Mouse (Mus musculus): Measurements from ENCODE around the gene Pstpip1. TPM values are rescaled to one million over a fixed set of nuclear protein-coding genes. Genes with fewer than 3 reads are reported as not detected.

Gene Pstpip1
- polyA plus RNA-seq, 1 experiment from 2014 or later = 1.0 TPM

DNA sequence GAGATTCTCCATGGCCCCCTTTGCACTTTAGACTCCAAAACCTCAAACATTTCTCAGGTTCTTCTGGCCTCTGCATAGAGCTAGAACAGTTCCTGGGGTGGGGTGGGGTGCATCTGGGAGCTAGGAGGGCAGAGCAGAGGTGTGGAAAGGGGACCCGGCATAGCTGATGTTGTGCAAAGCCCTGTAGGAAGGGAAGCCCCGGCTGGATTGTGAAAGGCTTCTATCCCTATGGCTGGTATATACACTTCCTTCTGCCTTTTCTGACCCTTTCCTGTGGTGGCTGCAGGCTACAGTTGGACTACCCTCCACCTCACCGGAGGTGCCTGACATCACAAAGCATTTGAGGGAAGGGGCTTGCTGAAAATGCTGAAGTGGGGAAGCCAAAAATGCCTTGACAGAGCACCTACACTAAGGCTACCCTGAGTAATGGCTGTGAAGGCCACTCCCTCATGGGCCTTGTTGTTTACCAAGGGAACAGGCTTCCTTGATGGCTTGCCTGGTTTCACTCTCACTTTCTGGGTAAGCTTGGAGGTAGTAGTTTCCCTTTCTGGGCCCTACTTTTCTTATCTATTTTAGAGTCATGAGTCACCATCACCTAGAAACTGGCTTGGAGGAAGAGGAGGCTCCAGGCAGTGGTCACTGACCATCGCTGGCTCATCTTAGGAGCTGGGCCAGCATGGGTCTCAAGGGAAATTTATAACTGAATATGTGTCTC lies 8.0 kb downstream of the Pstpip1 start:
- Histone ChIP-seq H3K4me2 (ENCODE audit: low read length) (no peak overlapping the region), H3K9ac (replicated peaks; ENCODE audit: low read length) (no peak overlapping the region), H3K36me3 (ENCODE audit: control insufficient read depth, insufficient read depth, low read length) (no peaks in the 10 kb centered on the region), H3K4me1 (ENCODE audit: control insufficient read depth, insufficient read depth, low read length) (no peaks in the 10 kb centered on the region), H3K27ac (replicated peaks; ENCODE audit: low read depth, low read length) (no peak overlapping the region), H3K4me3 (replicated peaks; ENCODE audit: low read depth, low read length) (no peak overlapping the region), H3K27me3 (ENCODE audit: control insufficient read depth, insufficient read depth, low read length) (no peaks in the 10 kb centered on the region), H3K9me3 (ENCODE audit: control insufficient read depth, low read length) (no peaks in the 10 kb centered on the region)
- WGBS = 91% methylated on average over 4 of the region's 4 CpGs
- DNase-seq (no peak), ATAC-seq (ENCODE audit: low FRiP score, low TSS enrichment) (no peak)

DNA sequence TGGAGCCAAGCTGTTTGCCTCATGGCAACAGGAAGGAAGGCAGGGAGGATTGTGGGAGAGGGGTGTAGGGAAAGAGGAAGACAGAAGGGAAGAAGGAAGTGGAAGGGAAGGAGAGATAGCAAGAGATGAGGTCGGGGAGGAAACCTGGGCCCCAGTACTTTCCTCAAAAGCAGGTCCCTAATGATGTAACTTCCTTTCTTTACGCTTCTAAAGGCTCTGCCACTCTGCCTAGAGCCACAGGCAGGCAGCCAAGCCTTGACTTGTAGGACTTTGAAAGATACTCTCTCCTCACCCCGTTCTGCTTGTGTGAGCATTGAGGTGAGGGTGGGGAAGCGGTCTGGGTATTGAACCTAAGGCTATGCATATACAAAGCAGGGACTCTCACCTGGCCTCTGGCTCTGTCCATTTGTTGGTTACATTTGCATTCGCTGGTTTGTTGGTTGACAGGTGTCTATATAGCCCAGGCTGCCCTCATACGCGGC lies 10.3 kb downstream of the Pstpip1 start:
- Histone ChIP-seq H3K4me1 (ENCODE audit: control insufficient read depth, insufficient read depth, low read length) (no peaks in the 10 kb centered on the region), H3K36me3 (ENCODE audit: control insufficient read depth, insufficient read depth, low read length) (no peaks in the 10 kb centered on the region), H3K27me3 (ENCODE audit: control insufficient read depth, insufficient read depth, low read length) (no peaks in the 10 kb centered on the region), H3K9ac (replicated peaks; ENCODE audit: low read length) (no peak overlapping the region), H3K9me3 (ENCODE audit: control insufficient read depth, low read length) (no peaks in the 10 kb centered on the region), H3K27ac (replicated peaks; ENCODE audit: low read depth, low read length) (no peak overlapping the region), H3K4me3 (replicated peaks; ENCODE audit: low read depth, low read length) (no peak overlapping the region), H3K4me2 (ENCODE audit: low read length) (no peak overlapping the region)
- ATAC-seq (ENCODE audit: low FRiP score, low TSS enrichment) (no peak), DNase-seq (no peak)
- 93% methylated on average over 7 of the region's 7 CpGs for WGBS

DNA sequence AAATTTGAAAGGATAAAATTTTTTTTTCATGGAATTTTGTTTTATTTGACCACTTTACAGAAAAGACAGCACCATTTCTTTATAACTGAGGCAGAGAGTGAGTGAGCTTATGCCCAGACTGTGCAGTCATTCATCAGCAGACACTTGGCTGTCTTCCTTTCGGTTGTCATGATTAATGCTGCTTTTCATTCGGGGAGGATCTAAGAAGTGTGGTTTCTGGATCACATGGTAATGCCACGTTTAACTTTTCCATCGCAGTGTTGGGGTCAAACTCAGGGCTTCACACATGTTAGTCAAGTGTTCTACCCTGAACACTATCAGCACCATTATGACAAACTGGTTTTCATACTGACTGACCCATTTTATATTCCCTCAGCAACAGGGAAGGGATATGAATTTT lies 11.3 kb downstream of the Pstpip1 start:
- no peak overlapping the region for H3K4me3 ChIP-seq (replicated peaks; ENCODE audit: low read depth, low read length)
- no peak overlapping the region for H3K4me2 ChIP-seq (ENCODE audit: low read length)
- no peak overlapping the region for H3K27ac ChIP-seq (replicated peaks; ENCODE audit: low read depth, low read length)
- no peaks in the 10 kb centered on the region for H3K9me3 ChIP-seq (ENCODE audit: control insufficient read depth, low read length)
- H3K4me1 ChIP-seq (ENCODE audit: control insufficient read depth, insufficient read depth, low read length) = no peaks in the 10 kb centered on the region
- no peaks in the 10 kb centered on the region for H3K27me3 ChIP-seq (ENCODE audit: control insufficient read depth, insufficient read depth, low read length)
- H3K9ac ChIP-seq (replicated peaks; ENCODE audit: low read length) = no peak overlapping the region
- ATAC-seq (ENCODE audit: low FRiP score, low TSS enrichment) (no peak), DNase-seq (no peak)
- 61% methylated on average over 4 of the region's 4 CpGs for WGBS
- no peaks in the 10 kb centered on the region for H3K36me3 ChIP-seq (ENCODE audit: control insufficient read depth, insufficient read depth, low read length)

DNA sequence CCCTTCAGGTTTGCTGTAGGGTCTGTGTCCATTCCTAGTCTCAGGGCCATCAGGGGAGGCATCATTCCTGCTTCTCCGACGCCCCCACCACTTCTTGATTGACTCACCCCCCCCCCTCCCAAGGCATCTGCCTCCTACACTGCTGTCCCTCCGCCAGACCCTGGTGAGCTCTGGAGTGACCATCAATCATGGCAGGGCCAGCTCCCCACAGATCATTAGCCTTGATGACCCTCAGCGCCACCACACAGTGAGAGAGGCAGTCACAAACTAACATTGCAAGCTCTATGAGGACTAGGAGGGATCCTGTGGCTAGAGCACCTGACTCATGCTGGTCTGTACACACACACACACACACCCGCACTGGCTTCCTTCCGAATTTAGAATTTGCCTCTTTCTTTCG lies 15.2 kb downstream of the Pstpip1 start:
- Histone ChIP-seq H3K4me3 (replicated peaks; ENCODE audit: low read depth, low read length) (no peak overlapping the region), H3K4me2 (ENCODE audit: low read length) (no peak overlapping the region), H3K36me3 (ENCODE audit: control insufficient read depth, insufficient read depth, low read length) (no peaks in the 10 kb centered on the region), H3K27me3 (ENCODE audit: control insufficient read depth, insufficient read depth, low read length) (no peaks in the 10 kb centered on the region), H3K9ac (replicated peaks; ENCODE audit: low read length) (no peak overlapping the region), H3K4me1 (ENCODE audit: control insufficient read depth, insufficient read depth, low read length) (no peaks in the 10 kb centered on the region), H3K27ac (replicated peaks; ENCODE audit: low read depth, low read length) (no peak overlapping the region), H3K9me3 (ENCODE audit: control insufficient read depth, low read length) (no peaks in the 10 kb centered on the region)
- no peak for ATAC-seq (ENCODE audit: low FRiP score, low TSS enrichment)
- no peak for DNase-seq
- WGBS = 81% methylated on average over 7 of the region's 7 CpGs

GRCm38 (mm10) chr9:56106274-56107072 lies 16.7 kb downstream of the Pstpip1 start:
- 73% methylated on average over 6 of the region's 6 CpGs for WGBS
- DNase-seq (no peak), ATAC-seq (ENCODE audit: low FRiP score, low TSS enrichment) (no peak)
- Histone ChIP-seq H3K4me1 (ENCODE audit: control insufficient read depth, insufficient read depth, low read length) (no peaks in the 10 kb centered on the region), H3K9me3 (ENCODE audit: control insufficient read depth, low read length) (no peaks in the 10 kb centered on the region), H3K4me2 (ENCODE audit: low read length) (no peak overlapping the region), H3K36me3 (ENCODE audit: control insufficient read depth, insufficient read depth, low read length) (no peaks in the 10 kb centered on the region), H3K9ac (replicated peaks; ENCODE audit: low read length) (no peak overlapping the region), H3K27ac (replicated peaks; ENCODE audit: low read depth, low read length) (no peak overlapping the region), H3K27me3 (ENCODE audit: control insufficient read depth, insufficient read depth, low read length) (no peaks in the 10 kb centered on the region), H3K4me3 (replicated peaks; ENCODE audit: low read depth, low read length) (no peak overlapping the region)

- DNase-seq = no peak
- Histone ChIP-seq H3K4me3 (replicated peaks; ENCODE audit: low read depth, low read length) (no peak overlapping the region), H3K4me1 (ENCODE audit: control insufficient read depth, insufficient read depth, low read length) (no peaks in the 10 kb centered on the region), H3K27me3 (ENCODE audit: control insufficient read depth, insufficient read depth, low read length) (no peaks in the 10 kb centered on the region), H3K4me2 (ENCODE audit: low read length) (no peak overlapping the region), H3K9ac (replicated peaks; ENCODE audit: low read length) (no peak overlapping the region), H3K27ac (replicated peaks; ENCODE audit: low read depth, low read length) (no peak overlapping the region), H3K36me3 (ENCODE audit: control insufficient read depth, insufficient read depth, low read length) (no peaks in the 10 kb centered on the region), H3K9me3 (ENCODE audit: control insufficient read depth, low read length) (no peaks in the 10 kb centered on the region)
- 74% methylated on average over 6 of the region's 6 CpGs for WGBS
- ATAC-seq (ENCODE audit: low FRiP score, low TSS enrichment) = no peak
These were observed 17.8 kb downstream of the Pstpip1 start for GRCm38 (mm10) chr9:56107527-56107926.

GRCm38 (mm10) chr9:56108174-56108573 lies 18.4 kb downstream of the Pstpip1 start:
- Histone ChIP-seq H3K4me1 (ENCODE audit: control insufficient read depth, insufficient read depth, low read length) (no peaks in the 10 kb centered on the region), H3K36me3 (ENCODE audit: control insufficient read depth, insufficient read depth, low read length) (no peaks in the 10 kb centered on the region), H3K4me3 (replicated peaks; ENCODE audit: low read depth, low read length) (no peak overlapping the region), H3K9ac (replicated peaks; ENCODE audit: low read length) (no peak overlapping the region), H3K9me3 (ENCODE audit: control insufficient read depth, low read length) (no peaks in the 10 kb centered on the region), H3K4me2 (ENCODE audit: low read length) (no peak overlapping the region), H3K27me3 (ENCODE audit: control insufficient read depth, insufficient read depth, low read length) (no peaks in the 10 kb centered on the region), H3K27ac (replicated peaks; ENCODE audit: low read depth, low read length) (no peak overlapping the region)
- no peak for DNase-seq
- no peak for ATAC-seq (ENCODE audit: low FRiP score, low TSS enrichment)
- WGBS = 88% methylated on average over 5 of the region's 5 CpGs

- Histone ChIP-seq H3K4me2 (ENCODE audit: low read length) (no peak overlapping the region), H3K4me1 (ENCODE audit: control insufficient read depth, insufficient read depth, low read length) (peaks cover 7% of the 10 kb centered on the region; the same call in 1 of the 2 replicates), H3K9me3 (ENCODE audit: control insufficient read depth, low read length) (no peaks in the 10 kb centered on the region), H3K27me3 (ENCODE audit: control insufficient read depth, insufficient read depth, low read length) (no peaks in the 10 kb centered on the region), H3K27ac (replicated peaks; ENCODE audit: low read depth, low read length) (no peak overlapping the region), H3K4me3 (replicated peaks; ENCODE audit: low read depth, low read length) (no peak overlapping the region), H3K9ac (replicated peaks; ENCODE audit: low read length) (no peak overlapping the region), H3K36me3 (ENCODE audit: control insufficient read depth, insufficient read depth, low read length) (no peaks in the 10 kb centered on the region)
- ATAC-seq (ENCODE audit: low FRiP score, low TSS enrichment) (no peak), DNase-seq (no peak)
- WGBS = 84% methylated on average over 5 of the region's 5 CpGs
These were observed 28.3 kb downstream of the Pstpip1 start for GRCm38 (mm10) chr9:56118091-56118490.

Measured in midbrain, embryonic 14.5 days (tissue).